Mouse (Mus musculus) layer of hippocampus, postnatal 14 days (tissue): Measurements from ENCODE around the gene Dusp21. TPM values are rescaled to one million over a fixed set of nuclear protein-coding genes. Genes with fewer than 3 reads are reported as not detected.

Experiments used
- DNase-seq, 2 experiments: peaks; one replicate each; pipeline ENCODE4 v3.0.0; 2021 to 2022; ENCODE audit warnings: low spot score in 2 of 2, mixed read lengths in 1 of 2
- long read RNA-seq, 2 experiments: library from polyadenylated mRNA; stranded (forward); transcript quantifications; one replicate each; pipeline ENCODE4 v2.0.0; 2021
- total RNA-seq, 2 experiments: library from RNA; stranded (reverse); gene quantifications; 2 replicates each; pipeline ENCODE4 v1.2.3; 2021

Dusp21 gene
- total RNA-seq, result not detected
- long read RNA-seq, experiment 1, result 0 reads
- long read RNA-seq, experiment 2, result 0 reads

DNA sequence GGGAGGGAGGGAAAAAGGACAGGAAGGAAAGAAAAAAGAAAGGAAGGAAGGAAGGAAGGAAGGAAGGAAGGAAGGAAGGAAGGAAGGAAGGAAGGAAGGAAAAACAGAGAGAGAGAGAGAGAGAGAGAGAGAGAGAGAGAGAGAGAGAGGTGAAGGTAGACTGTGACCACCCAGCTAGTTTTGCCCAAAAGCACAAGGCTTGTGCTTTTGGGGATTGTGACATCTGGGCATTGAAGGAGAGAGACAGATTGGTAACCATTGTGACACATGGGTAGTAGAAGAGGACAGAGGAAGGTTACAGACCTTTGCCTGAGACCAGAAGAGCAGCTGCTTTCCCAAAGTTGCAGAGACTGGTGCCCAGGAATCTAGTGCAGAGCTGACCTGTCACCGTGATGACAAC lies at the start of gene Dusp21:
Gene Dusp21, plus strand, starts transcription at position 301 of the 400 bp plus-strand sequence.
- no peak for DNase-seq

DNA sequence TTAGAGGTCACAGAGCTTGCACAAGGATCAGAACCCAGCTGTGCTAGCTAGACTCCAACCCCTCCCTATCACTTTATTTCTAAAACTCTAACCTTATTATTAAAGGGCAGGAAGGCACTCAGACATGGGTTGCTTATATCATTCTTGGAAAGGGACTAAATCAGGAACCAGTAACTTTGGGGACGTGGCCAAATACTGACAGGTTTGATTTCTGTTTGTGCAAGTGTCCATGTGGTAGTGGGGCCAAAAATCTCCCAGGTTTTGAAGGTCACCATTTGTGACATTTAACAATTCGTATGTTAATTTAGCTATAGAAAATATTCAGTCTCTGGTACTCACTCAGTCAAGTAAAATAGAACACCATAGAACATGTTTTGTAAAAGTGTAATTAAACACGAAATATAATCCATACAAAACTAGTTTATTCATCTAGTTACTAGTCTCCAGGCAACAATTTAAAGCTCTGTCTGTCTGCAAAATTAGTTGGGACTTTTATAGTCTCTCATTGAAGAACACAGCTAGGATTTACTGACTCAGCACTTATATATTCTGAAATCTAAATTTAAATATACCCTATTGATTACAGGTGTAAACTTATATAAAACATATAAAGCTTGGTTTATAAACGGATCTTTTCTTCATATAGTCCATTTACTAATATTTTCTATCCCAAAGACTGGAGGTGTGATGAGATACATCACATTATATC lies 15.2 kb downstream of the Dusp21 start:
- DNase-seq, result no peak

- DNase-seq, result no peak
These were observed 16.1 kb downstream of the Dusp21 start for GRCm38 (mm10) chrX:18161796-18162191.

DNA sequence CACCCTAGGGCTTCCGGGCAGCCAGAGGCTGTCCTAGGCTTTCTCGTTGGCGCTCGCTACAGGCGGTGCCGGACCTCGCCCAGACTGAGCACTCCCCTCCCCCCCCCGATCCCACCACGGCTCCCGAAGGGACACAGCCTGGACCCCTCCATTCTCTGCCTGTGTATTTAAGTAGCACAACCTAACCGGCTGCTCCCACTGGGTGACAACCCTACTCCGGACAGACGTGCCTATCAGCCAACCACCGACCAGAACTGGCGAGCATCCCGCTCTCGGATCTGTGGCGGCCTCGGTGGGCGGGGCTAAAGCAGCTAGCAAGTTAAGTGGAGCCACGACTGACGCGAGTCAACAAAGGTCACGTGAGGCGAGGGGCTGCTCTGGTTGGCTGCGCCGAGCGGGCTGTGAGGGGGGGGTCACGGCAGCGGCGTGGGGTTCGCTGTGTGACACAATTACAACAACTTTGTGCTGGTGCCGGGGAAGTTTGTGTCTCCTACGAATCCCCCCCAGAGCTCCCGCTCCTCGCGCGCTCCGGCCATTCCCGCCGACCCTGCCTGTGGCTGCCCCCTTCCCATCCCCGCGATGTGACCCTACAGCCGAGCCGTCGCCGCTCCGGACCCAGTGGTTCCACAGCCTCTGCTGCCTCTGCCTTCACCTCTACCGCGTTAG lies 16.7 kb downstream of the Dusp21 start, which contains the start of gene Kdm6a:
Gene Kdm6a, plus strand, starts transcription at position 384 of the 666 bp plus-strand sequence.
- DNase-seq, result peak; percentile 96 to 100

- peak; percentile 9 to 70 for DNase-seq
These were observed 17.4 kb downstream of the Dusp21 start for GRCm38 (mm10) chrX:18162861-18163731.

DNA sequence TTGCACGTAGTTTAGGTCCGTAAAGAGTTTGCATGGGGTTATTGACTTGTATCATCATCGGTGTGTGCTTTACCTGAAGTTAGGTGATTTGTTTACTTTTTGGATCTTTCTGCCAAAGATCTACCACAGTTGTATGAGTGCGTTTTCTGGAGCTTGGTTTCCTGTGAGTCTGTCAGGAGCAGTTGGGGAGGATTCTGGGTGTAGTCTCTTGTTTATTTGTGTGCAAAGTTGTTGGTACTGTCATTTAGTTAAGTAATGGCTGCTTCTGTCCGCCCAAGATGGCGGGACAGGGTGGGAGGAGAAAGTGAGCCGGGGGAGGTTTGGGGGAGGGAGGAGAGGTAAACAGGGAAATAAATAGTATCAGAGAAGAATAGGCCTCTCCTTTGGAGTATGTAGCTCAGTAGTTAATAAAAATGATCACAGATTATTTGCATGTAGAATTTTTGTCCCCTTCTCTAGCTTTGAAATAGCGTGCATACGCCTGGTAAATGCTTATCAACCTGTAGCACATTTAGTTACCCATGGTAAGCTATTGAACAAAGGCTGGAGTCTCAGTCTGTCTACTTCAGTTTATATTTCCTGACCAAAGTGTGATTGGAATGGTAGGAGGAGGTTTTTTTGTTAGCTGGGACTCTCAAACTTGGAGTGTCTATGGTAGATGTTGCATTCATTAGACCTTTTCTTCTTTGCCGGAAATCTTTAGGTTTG lies 18.4 kb downstream of the Dusp21 start:
- peak in 1 of 2 experiments; percentile 15 for DNase-seq

- no peak for DNase-seq
These were observed 19.5 kb downstream of the Dusp21 start for GRCm38 (mm10) chrX:18165121-18165520.

DNA sequence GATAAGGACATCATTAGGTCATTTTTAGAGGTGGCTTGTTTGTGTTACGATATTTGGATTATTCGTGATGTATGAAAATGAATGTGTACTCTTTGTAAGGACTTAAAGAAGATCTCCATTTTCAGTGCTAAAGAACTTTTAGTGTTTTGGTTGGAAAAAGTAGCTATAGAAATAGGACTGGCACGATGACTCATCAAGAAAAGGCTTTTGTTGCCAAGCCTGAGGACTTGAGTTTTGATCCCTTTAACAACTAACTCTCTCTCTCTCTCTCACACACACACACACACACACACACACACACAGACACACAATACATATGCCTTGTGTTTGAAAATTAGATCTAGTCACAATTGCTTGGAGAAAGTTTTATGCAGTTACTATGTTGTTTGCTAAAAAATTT lies 21.3 kb downstream of the Dusp21 start:
- DNase-seq, result no peak

DNA sequence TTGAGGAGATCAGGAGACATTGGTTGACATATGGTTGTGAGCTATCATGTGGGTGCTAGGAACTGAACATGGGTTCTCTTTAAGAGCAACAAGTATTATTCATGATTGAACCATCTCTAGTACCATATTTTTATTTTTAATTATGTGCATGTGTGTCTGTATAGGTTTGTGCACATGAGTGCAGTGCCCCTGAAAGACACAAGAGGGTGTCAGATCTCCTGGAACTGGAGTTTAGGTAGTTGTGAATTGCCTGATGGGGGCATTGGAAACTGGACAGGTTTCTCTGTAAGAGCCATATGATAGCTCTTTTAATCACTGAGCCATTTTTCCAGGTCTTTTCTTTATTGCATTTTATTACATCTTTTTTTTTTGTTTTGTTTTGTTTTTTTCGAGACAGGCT lies 23.3 kb downstream of the Dusp21 start:
- DNase-seq, result no peak

DNA sequence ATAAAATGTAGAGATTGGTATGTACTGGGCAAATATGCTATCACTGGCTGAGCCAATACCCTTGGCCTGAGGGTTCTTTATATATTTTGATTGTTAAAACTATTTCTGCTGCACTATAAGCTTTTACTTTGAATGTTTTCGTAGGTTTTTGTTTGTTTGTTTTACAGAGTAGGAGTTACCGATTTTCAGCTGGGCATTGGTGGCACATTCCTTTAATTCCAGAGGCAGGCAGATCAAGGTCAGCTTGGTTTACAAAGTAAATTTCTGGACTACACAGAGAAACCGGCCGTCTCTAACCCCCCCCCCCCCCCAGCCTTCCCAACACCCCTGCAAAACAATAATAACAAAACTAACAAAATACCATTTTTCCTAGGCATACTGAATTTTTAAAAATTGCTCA lies 29.2 kb downstream of the Dusp21 start:
- no peak for DNase-seq

DNA sequence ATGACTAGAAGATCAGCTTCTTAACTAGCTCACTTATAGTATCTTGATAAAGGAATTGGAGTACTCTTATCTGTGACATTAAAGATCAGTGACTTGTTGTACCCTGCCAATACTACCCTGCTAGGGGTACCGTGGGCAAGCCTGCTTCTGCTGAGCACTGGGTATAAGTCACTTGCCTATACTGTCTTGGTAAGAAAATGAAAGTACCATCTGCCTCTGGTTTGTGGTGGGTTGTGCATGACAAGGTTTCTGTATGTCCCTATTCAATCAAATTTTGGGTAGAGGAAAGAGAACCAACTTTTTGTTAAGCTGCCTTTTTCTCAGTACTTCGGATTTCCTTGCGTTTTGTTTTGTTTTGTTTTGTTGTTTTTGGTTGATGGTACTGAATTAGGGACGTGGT lies 32.1 kb downstream of the Dusp21 start:
- no peak for DNase-seq

- no peak for DNase-seq
These were observed 33.8 kb downstream of the Dusp21 start for GRCm38 (mm10) chrX:18179492-18179891.

DNA sequence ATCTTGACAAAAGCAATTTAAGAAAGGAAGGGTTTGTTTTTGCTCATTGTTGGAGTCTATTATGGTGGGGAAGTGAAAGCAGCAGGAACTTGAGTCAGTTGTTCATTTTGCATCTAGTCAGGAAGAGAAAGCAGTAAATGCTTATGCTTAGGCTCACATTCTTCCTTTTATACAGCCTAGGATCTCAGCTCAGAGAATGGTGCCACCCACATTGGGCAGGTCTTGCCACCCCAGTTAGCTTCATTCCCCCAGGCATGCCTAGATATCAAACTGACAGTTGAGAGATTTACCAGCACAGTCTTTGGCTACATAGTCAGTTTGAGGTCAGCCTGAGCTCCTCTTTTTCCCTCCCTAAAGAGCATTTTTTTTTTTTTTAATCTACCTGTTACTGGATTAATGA lies 41.5 kb downstream of the Dusp21 start:
- no peak for DNase-seq

DNA sequence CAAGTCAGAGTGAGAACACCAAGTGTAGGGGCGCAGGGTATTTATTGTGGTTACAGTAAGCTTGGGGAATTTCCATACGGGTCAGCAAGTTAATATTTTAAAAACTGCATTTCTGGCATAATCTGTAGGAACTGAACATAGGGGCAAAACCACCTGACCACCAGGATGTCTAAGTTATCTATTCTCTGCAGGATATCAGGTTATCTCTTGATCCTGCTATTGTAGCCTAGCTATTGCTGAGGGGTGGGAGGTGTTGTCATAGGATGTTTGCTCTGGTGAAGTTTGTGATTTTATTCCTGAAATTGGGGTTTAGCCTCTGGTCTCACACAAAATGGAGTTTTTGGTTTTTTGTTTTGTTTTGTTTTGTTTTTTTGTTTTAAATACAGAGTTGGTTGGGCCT lies 42.6 kb downstream of the Dusp21 start:
- DNase-seq, result no peak

Other genes starting within 250 kb of the Dusp21 start
- 10 to 100 TPM; 34.2 to 49.7 TPM for gene Kdm6a, start 16.7 kb downstream of the Dusp21 start, total RNA-seq